Mouse (Mus musculus) layer of hippocampus, adult 8-10 months (tissue): Measurements from ENCODE around the gene Morc1. TPM values are rescaled to one million over a fixed set of nuclear protein-coding genes. Genes with fewer than 3 reads are reported as not detected.
A peak's percentile ranks its signal among the peaks of the same experiment; 100 is the strongest.

Experiments used
- DNase-seq, 2 experiments: peaks; one replicate each; pipeline ENCODE4 v3.0.0; 2022; ENCODE audit warnings: low spot score in 2 of 2
- total RNA-seq, 4 experiments: library from RNA; stranded (reverse); gene quantifications; 2 replicates each; pipeline ENCODE4 v1.2.4; 2022

Morc1 gene
- total RNA-seq, result under 1 TPM in 1 of 4 experiments, not detected in 3; 0.11 TPM

GRCm38 (mm10) chr16:48431027-48431426 lies at the start of gene Morc1:
Gene Morc1, plus strand, starts transcription at chr16:48431237.
- no peak for DNase-seq

GRCm38 (mm10) chr16:48383582-48384257 lies 47.3 kb upstream of the Morc1 start:
- DNase-seq, result no peak

- peak; percentile 62 to 72 for DNase-seq
Measured at GRCm38 (mm10) chr16:48386982-48387381, 44.1 kb upstream of the Morc1 start.

GRCm38 (mm10) chr16:48395278-48395677 lies 35.8 kb upstream of the Morc1 start:
- no peak for DNase-seq

- DNase-seq, result no peak
Measured at GRCm38 (mm10) chr16:48402963-48403362, 28.1 kb upstream of the Morc1 start.

- DNase-seq, result no peak
Measured at GRCm38 (mm10) chr16:48403423-48403822, 27.6 kb upstream of the Morc1 start.

- no peak for DNase-seq
Measured at GRCm38 (mm10) chr16:48404009-48404408, 27.0 kb upstream of the Morc1 start.

GRCm38 (mm10) chr16:48405674-48406403 lies 25.2 kb upstream of the Morc1 start:
- DNase-seq, result no peak

- DNase-seq, result no peak
Measured at GRCm38 (mm10) chr16:48409580-48409979, 21.5 kb upstream of the Morc1 start.

GRCm38 (mm10) chr16:48410125-48410524 lies 20.9 kb upstream of the Morc1 start:
- no peak for DNase-seq

- DNase-seq, result no peak
Measured at GRCm38 (mm10) chr16:48412246-48412645, 18.8 kb upstream of the Morc1 start, which contains the start of gene Gm5485. Gene Gm5485, minus strand, starts transcription at chr16:48412416.

- DNase-seq, result no peak
Measured at GRCm38 (mm10) chr16:48418557-48418956, 12.5 kb upstream of the Morc1 start.

GRCm38 (mm10) chr16:48419035-48419434 lies 12.0 kb upstream of the Morc1 start:
- DNase-seq, result no peak

GRCm38 (mm10) chr16:48422501-48422900 lies 8.5 kb upstream of the Morc1 start:
- DNase-seq, result no peak

GRCm38 (mm10) chr16:48424069-48424468 lies 7.0 kb upstream of the Morc1 start:
- DNase-seq, result no peak

- no peak for DNase-seq
Measured at GRCm38 (mm10) chr16:48429427-48429826, 1.6 kb upstream of the Morc1 start.

GRCm38 (mm10) chr16:48435454-48435853 lies 4.4 kb downstream of the Morc1 start:
- DNase-seq, result no peak

GRCm38 (mm10) chr16:48437476-48437875 lies 6.4 kb downstream of the Morc1 start:
- DNase-seq, result no peak

- DNase-seq, result no peak
Measured at GRCm38 (mm10) chr16:48444589-48444988, 13.6 kb downstream of the Morc1 start.

- no peak for DNase-seq
Measured at GRCm38 (mm10) chr16:48446161-48446925, 15.3 kb downstream of the Morc1 start.

GRCm38 (mm10) chr16:48453264-48453663 lies 22.2 kb downstream of the Morc1 start:
- no peak for DNase-seq

GRCm38 (mm10) chr16:48473396-48473795 lies 42.4 kb downstream of the Morc1 start:
- no peak for DNase-seq
